Mouse (Mus musculus): ENCODE data around the gene Hmgn2.
"Not testable (repeated sequence)": the region's sequence is repeated elsewhere in the genome, so short reads cannot be mapped to it uniquely, and the experiment has no call there.

Hmgn2 gene

GRCm38 (mm10) chr4:133925204-133925603, 43.2 kb downstream of the Hmgn2 start:
- DNase-seq (ENCODE audit: low read depth, low spot score), result no peak

- no peak for DNase-seq (ENCODE audit: low read depth, low spot score)
These were observed 44.7 kb downstream of the Hmgn2 start for GRCm38 (mm10) chr4:133923743-133924142.

- not testable (repeated sequence) for DNase-seq (ENCODE audit: low read depth, low spot score)
These were observed 50.2 kb downstream of the Hmgn2 start for GRCm38 (mm10) chr4:133918093-133918825.

Measured in mesoderm, embryonic 11.5 days (tissue).